Mouse (Mus musculus) liver, embryonic 15.5 days (tissue): ENCODE measurements around the gene Hoxc9. TPM values are rescaled to one million over a fixed set of nuclear protein-coding genes. Genes with fewer than 3 reads are reported as not detected.

Experiments used
- ATAC-seq: fragments of 200-750 bp; cut with Nextera tagmentation; 2 replicates; pipeline ENCODE4 v1.8.0; 2017; ENCODE audit warnings: moderate number of reproducible peaks, mild to moderate bottlenecking, moderate library complexity; ENCODE audit not compliant: insufficient read depth
- H3K27ac ChIP-seq: fragments of 300-500 bp; sonication (generic); replicated peaks from 2 replicates; pipeline ENCODE4 v1.5.1; 2015; ENCODE audit warnings: mild to moderate bottlenecking, inconsistent platforms
- H3K27me3 ChIP-seq: fragments of 300-500 bp; sonication (generic); 2 replicates; pipeline ENCODE4 v1.6.1; 2015; ENCODE audit warnings: mild to moderate bottlenecking, inconsistent platforms
- H3K36me3 ChIP-seq: fragments of 300-500 bp; sonication (generic); replicated peaks from 2 replicates; pipeline ENCODE4 v1.6.1; 2015; ENCODE audit warnings: moderate library complexity, mild to moderate bottlenecking, inconsistent platforms
- H3K4me1 ChIP-seq: fragments of 300-500 bp; sonication (generic); replicated peaks from 2 replicates; pipeline ENCODE4 v1.6.1; 2015; ENCODE audit warnings: inconsistent platforms
- H3K4me2 ChIP-seq: fragments of 300-500 bp; sonication (generic); 2 replicates; pipeline ENCODE4 v1.6.1; 2015; ENCODE audit warnings: moderate library complexity, mild to moderate bottlenecking, inconsistent platforms
- H3K4me3 ChIP-seq: fragments of 300-500 bp; sonication (generic); replicated peaks from 2 replicates; pipeline ENCODE4 v1.5.1; 2015; ENCODE audit warnings: mild to moderate bottlenecking, inconsistent platforms
- H3K9ac ChIP-seq: fragments of 300-500 bp; sonication (generic); 2 replicates; pipeline ENCODE4 v1.6.1; 2015; ENCODE audit warnings: moderate library complexity, mild to moderate bottlenecking, inconsistent platforms
- H3K9me3 ChIP-seq: fragments of 300-500 bp; sonication (generic); replicated peaks from 2 replicates; pipeline ENCODE4 v1.6.1; 2016; ENCODE audit warnings: inconsistent platforms
- WGBS: fragments of 180-500 bp; shearing (Covaris S2); methylation state at CpG from one replicate; pipeline ENCODE4 v1.1.7; 2015; ENCODE audit warnings: mixed read lengths; ENCODE audit not compliant: insufficient replicate concordance; 5-methylcytosine and 5-hydroxymethylcytosine counted together
- polyA plus RNA-seq: library from polyadenylated mRNA; unstranded; fragments of >200 nt; fragmentation: Nextera tagmentation; extraction: Ambion mirVana; gene quantifications from 2 replicates; pipeline ENCODE4 v1.2.1, GENCODE M21; 2015

The Hoxc9 gene
- polyA plus RNA-seq, 1 experiment from 2014 or later, result not detected

- Histone ChIP-seq H3K9me3 (no peaks in the 10 kb centered on the region), H3K4me1 (no peaks in the 10 kb centered on the region; the same call in 1 of the 2 replicates), H3K9ac (no peak overlapping the region), H3K36me3 (no peaks in the 10 kb centered on the region), H3K4me2 (no peak overlapping the region), H3K4me3 (no peak overlapping the region), H3K27me3 (peaks cover 99% of the 10 kb centered on the region), H3K27ac (no peak overlapping the region)
- ATAC-seq, result no peak
- WGBS, result 3% methylated on average over 34 of the region's 34 CpGs
Measured at GRCm38 (mm10) chr15:102967511-102968397, 8.5 kb upstream of the Hoxc9 start.

DNA sequence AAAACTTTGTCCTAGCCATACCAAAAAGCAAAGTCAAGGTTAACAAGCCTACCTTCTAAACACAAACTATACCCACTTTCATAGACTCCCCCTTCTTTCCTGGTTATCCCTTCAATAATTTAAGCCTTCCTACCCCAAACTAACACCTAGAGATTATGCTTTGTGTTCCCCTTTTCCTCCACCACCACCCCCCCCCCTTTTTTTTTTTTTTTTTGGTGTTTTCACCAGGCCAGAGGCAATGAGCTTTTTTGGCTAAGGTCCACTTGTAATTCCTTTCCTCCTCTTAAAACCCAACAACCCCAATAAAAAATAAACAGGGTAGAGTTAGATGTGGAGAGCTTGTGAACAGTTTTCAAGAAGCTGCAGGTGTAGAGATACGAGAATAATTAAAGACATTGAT, 6.9 kb upstream of the Hoxc9 start:
- Histone ChIP-seq H3K27me3 (peaks cover 99% of the 10 kb centered on the region), H3K4me2 (no peak overlapping the region), H3K36me3 (no peaks in the 10 kb centered on the region), H3K27ac (no peak overlapping the region), H3K9ac (no peak overlapping the region), H3K4me1 (no peaks in the 10 kb centered on the region; the same call in 1 of the 2 replicates), H3K4me3 (no peak overlapping the region), H3K9me3 (no peaks in the 10 kb centered on the region)
- no peak for ATAC-seq
- 14% methylated on average over 1 of the region's 1 CpGs for WGBS

- H3K4me2 ChIP-seq, result no peak overlapping the region
- H3K4me3 ChIP-seq, result no peak overlapping the region
- no peaks in the 10 kb centered on the region for H3K36me3 ChIP-seq
- 2% methylated on average over 12 of the region's 12 CpGs for WGBS
- no peak overlapping the region for H3K9ac ChIP-seq
- H3K4me1 ChIP-seq, result no peaks in the 10 kb centered on the region; the same call in 1 of the 2 replicates
- ATAC-seq, result no peak
- H3K27ac ChIP-seq, result no peak overlapping the region
- H3K27me3 ChIP-seq, result peaks cover 99% of the 10 kb centered on the region
- H3K9me3 ChIP-seq, result no peaks in the 10 kb centered on the region
Measured at GRCm38 (mm10) chr15:102970740-102971139, 5.5 kb upstream of the Hoxc9 start.

GRCm38 (mm10) chr15:102972254-102972653, 4.0 kb upstream of the Hoxc9 start:
- H3K4me3 ChIP-seq, result no peak overlapping the region
- no peak overlapping the region for H3K4me2 ChIP-seq

DNA sequence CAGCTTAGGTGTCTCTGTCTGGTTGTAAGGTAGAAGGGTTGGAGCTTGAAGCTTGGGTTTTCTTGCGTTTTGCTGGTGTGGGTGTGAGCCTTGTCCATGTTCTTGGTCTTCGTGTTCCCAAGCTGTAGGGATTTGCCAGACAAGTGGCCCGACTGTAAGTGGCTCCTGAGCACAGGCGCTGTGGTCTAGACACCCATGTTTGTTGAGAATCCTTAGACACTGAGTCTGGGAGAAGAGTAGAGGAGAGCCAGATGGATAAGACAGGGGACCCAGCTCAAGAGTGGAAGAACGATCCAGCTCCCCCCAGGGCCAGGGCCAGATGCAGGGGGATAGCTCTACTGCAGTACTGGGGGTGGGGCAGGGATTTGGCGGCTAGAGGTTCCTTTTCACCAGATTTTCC, 3.5 kb upstream of the Hoxc9 start:
- no peak overlapping the region for H3K4me3 ChIP-seq
- ATAC-seq, result no peak
- H3K27me3 ChIP-seq, result peaks cover 99% of the 10 kb centered on the region
- whole genome bisulfite sequencing, result 2% methylated on average over 6 of the region's 6 CpGs
- H3K4me2 ChIP-seq, result no peak overlapping the region
- H3K9me3 ChIP-seq, result no peaks in the 10 kb centered on the region
- H3K9ac ChIP-seq, result no peak overlapping the region
- H3K36me3 ChIP-seq, result no peaks in the 10 kb centered on the region
- peaks cover 3% of the 10 kb centered on the region; the same call in 1 of the 2 replicates for H3K4me1 ChIP-seq
- H3K27ac ChIP-seq, result no peak overlapping the region

More at GRCm38 (mm10) chr15:102972254-102972653, 4.0 kb upstream of the Hoxc9 start:
- peaks cover 99% of the 10 kb centered on the region for H3K27me3 ChIP-seq
- no peak for ATAC-seq
- H3K9me3 ChIP-seq, result no peaks in the 10 kb centered on the region
- H3K36me3 ChIP-seq, result no peaks in the 10 kb centered on the region
- no peak overlapping the region for H3K27ac ChIP-seq
- H3K9ac ChIP-seq, result no peak overlapping the region
- 2% methylated on average over 21 of the region's 21 CpGs for WGBS
- peaks cover 3% of the 10 kb centered on the region; the same call in 1 of the 2 replicates for H3K4me1 ChIP-seq

GRCm38 (mm10) chr15:102975034-102975433, 1.2 kb upstream of the Hoxc9 start:
- WGBS, result 4% methylated on average over 7 of the region's 7 CpGs
- H3K27ac ChIP-seq, result no peak overlapping the region

GRCm38 (mm10) chr15:102975688-102976111, 539 bp upstream of the Hoxc9 start:
- Histone ChIP-seq H3K27me3 (peaks cover 100% of the 10 kb centered on the region), H3K4me1 (peaks cover 3% of the 10 kb centered on the region; the same call in 1 of the 2 replicates), H3K36me3 (no peaks in the 10 kb centered on the region), H3K9me3 (no peaks in the 10 kb centered on the region), H3K27ac (no peak overlapping the region), H3K9ac (no peak overlapping the region), H3K4me3 (no peak overlapping the region), H3K4me2 (no peak overlapping the region)
- WGBS, result under 1% methylated on average over 21 of the region's 21 CpGs
- no peak for ATAC-seq

More at GRCm38 (mm10) chr15:102975034-102975433, 1.2 kb upstream of the Hoxc9 start:
- no peaks in the 10 kb centered on the region for H3K36me3 ChIP-seq
- ATAC-seq, result no peak
- no peak overlapping the region for H3K9ac ChIP-seq
- H3K4me2 ChIP-seq, result no peak overlapping the region
- H3K27me3 ChIP-seq, result peaks cover 100% of the 10 kb centered on the region
- peaks cover 3% of the 10 kb centered on the region; the same call in 1 of the 2 replicates for H3K4me1 ChIP-seq
- no peaks in the 10 kb centered on the region for H3K9me3 ChIP-seq
- no peak overlapping the region for H3K4me3 ChIP-seq

DNA sequence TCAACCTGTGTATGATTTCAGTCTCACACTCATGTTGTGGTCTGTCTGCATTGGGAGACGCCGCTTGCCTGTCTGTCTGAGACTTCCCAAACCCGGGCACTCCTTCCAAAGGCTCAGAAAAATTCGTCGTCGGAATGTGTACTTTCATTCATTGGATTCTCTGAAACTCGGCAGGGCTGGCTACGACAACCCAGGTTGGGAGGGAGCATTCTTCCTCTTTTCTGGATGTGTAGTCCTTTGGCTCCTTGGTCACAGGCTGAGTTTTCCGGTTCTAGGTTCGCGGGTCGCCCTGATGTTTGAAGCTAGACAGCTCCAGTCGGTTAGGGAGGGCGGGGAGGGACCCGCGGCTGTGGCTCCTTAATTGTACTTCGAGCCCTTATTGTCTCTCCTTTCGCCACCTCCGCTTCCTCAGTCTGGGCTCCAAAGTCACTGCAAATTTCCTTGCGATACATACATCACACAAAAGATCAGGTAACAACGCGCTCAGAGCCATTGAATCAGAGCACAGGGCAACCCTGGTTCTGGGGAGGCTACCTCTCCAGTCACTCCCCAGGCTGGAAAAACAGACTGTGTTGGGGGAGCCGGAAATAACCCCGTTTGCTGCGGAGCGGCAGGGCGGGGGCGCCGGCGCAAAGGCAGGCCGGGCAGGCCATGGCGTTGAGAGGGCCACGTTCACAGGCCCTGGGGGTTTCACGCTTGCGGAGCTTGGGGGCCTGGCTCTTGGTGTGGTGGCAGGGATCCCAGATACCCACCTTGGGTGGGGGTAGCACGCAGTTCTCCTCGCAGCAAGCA, 588 bp downstream of the Hoxc9 start:
- peak overlapping the region; percentile 8; the same call in 1 of the 2 replicates for H3K4me3 ChIP-seq
- H3K9ac ChIP-seq, result no peak overlapping the region
- H3K36me3 ChIP-seq, result no peaks in the 10 kb centered on the region
- WGBS, result 2% methylated on average over 37 of the region's 37 CpGs
- H3K27me3 ChIP-seq, result peaks cover 100% of the 10 kb centered on the region
- H3K4me2 ChIP-seq, result peak overlapping the region; percentile 30
- no peak for ATAC-seq
- no peak overlapping the region for H3K27ac ChIP-seq
- H3K9me3 ChIP-seq, result no peaks in the 10 kb centered on the region
- peaks cover 6% of the 10 kb centered on the region; the same call in 1 of the 2 replicates for H3K4me1 ChIP-seq

GRCm38 (mm10) chr15:102977423-102977974, 1.3 kb downstream of the Hoxc9 start:
- Histone ChIP-seq H3K9ac (no peak overlapping the region), H3K27me3 (peaks cover 100% of the 10 kb centered on the region), H3K27ac (no peak overlapping the region), H3K4me3 (peak overlapping the region; percentile 8; the same call in 1 of the 2 replicates), H3K36me3 (no peaks in the 10 kb centered on the region), H3K9me3 (no peaks in the 10 kb centered on the region), H3K4me1 (peaks cover 6% of the 10 kb centered on the region; the same call in 1 of the 2 replicates), H3K4me2 (peak overlapping the region; percentile 30)
- 4% methylated on average over 16 of the region's 16 CpGs for WGBS
- ATAC-seq, result no peak

- Histone ChIP-seq H3K4me3 (no peak overlapping the region), H3K27ac (no peak overlapping the region), H3K36me3 (no peaks in the 10 kb centered on the region), H3K9ac (no peak overlapping the region), H3K4me2 (no peak overlapping the region), H3K4me1 (peaks cover 6% of the 10 kb centered on the region; the same call in 1 of the 2 replicates), H3K9me3 (no peaks in the 10 kb centered on the region), H3K27me3 (peaks cover 100% of the 10 kb centered on the region)
- WGBS, result 2% methylated on average over 13 of the region's 13 CpGs
- no peak for ATAC-seq
Measured at GRCm38 (mm10) chr15:102978615-102979515, 2.6 kb downstream of the Hoxc9 start.
